Mouse (Mus musculus): ENCODE measurements around the gene Eif4a2. TPM values are rescaled to one million over a fixed set of nuclear protein-coding genes. Genes with fewer than 3 reads are reported as not detected.
A peak's percentile ranks its signal among the peaks of the same experiment; 100 is the strongest.

Eif4a2 gene
- polyA plus RNA-seq, 1 experiment from 2014 or later: 99.0 TPM

- Histone ChIP-seq H3K4me1 (replicated peaks; ENCODE audit: control insufficient read depth, insufficient read depth) (peaks cover 5% of the 10 kb centered on the region; the same call in 1 of the 2 replicates), H3K27me3 (ENCODE audit: control insufficient read depth, insufficient read depth, low read length) (no peaks in the 10 kb centered on the region), H3K27ac (replicated peaks) (0 out of 2 replicates have a peak overlapping the region, but pooled peaks have one; percentile 31), H3K4me3 (ENCODE audit: low read depth, low read length) (0 out of 2 replicates have a peak overlapping the region, but pooled peaks have one; percentile 15), H3K9ac (ENCODE audit: low read length) (peak overlapping the region; percentile 18; the same call in 1 of the 2 replicates), H3K36me3 (ENCODE audit: control insufficient read depth, insufficient read depth, low read length) (no peaks in the 10 kb centered on the region), H3K4me2 (replicated peaks; ENCODE audit: low read depth) (peak overlapping the region; percentile 46), H3K9me3 (ENCODE audit: control insufficient read depth, low read length) (no peaks in the 10 kb centered on the region)
- TF ChIP-seq EP300 (optimal IDR thresholded peaks at IDR 0.05) (no peak), CTCF (IDR thresholded peaks at IDR 0.05; ENCODE audit: low read depth) (no peak)
- 35% methylated on average over 17 of the region's 17 CpGs for WGBS
- ATAC-seq (ENCODE audit: low FRiP score, low TSS enrichment): no peak
- DNase-seq (ENCODE audit: low spot score): no peak
Observed at GRCm38 (mm10) chr16:23103038-23103745, 4.1 kb upstream of the Eif4a2 start.

- peaks cover 5% of the 10 kb centered on the region; the same call in 1 of the 2 replicates for H3K4me1 ChIP-seq (replicated peaks; ENCODE audit: control insufficient read depth, insufficient read depth)
Observed at GRCm38 (mm10) chr16:23103841-23104240, 3.4 kb upstream of the Eif4a2 start.

GRCm38 (mm10) chr16:23106121-23106520 is 1.1 kb upstream of the Eif4a2 start:
- no peak for ATAC-seq (ENCODE audit: low FRiP score, low TSS enrichment)
- Histone ChIP-seq H3K9ac (ENCODE audit: low read length) (no peak overlapping the region), H3K4me1 (replicated peaks; ENCODE audit: control insufficient read depth, insufficient read depth) (no peaks in the 10 kb centered on the region), H3K4me2 (replicated peaks; ENCODE audit: low read depth) (no peak overlapping the region), H3K27ac (replicated peaks) (no peak overlapping the region), H3K36me3 (ENCODE audit: control insufficient read depth, insufficient read depth, low read length) (no peaks in the 10 kb centered on the region), H3K9me3 (ENCODE audit: control insufficient read depth, low read length) (no peaks in the 10 kb centered on the region), H3K4me3 (ENCODE audit: low read depth, low read length) (no peak overlapping the region), H3K27me3 (ENCODE audit: control insufficient read depth, insufficient read depth, low read length) (no peaks in the 10 kb centered on the region)
- DNase-seq (ENCODE audit: low spot score): no peak
- WGBS: 74% methylated on average over 7 of the region's 7 CpGs
- no peak for TF ChIP-seq CTCF (IDR thresholded peaks at IDR 0.05; ENCODE audit: low read depth)
- TF ChIP-seq EP300 (optimal IDR thresholded peaks at IDR 0.05): no peak

More at GRCm38 (mm10) chr16:23103841-23104240, 3.4 kb upstream of the Eif4a2 start:
- no peak overlapping the region for H3K4me2 ChIP-seq (replicated peaks; ENCODE audit: low read depth)
- no peak for DNase-seq (ENCODE audit: low spot score)
- H3K9ac ChIP-seq (ENCODE audit: low read length): no peak overlapping the region
- H3K9me3 ChIP-seq (ENCODE audit: control insufficient read depth, low read length): no peaks in the 10 kb centered on the region
- H3K36me3 ChIP-seq (ENCODE audit: control insufficient read depth, insufficient read depth, low read length): no peaks in the 10 kb centered on the region
- TF ChIP-seq CTCF (IDR thresholded peaks at IDR 0.05; ENCODE audit: low read depth): no peak
- TF ChIP-seq EP300 (optimal IDR thresholded peaks at IDR 0.05): no peak
- H3K27ac ChIP-seq (replicated peaks): no peak overlapping the region
- ATAC-seq (ENCODE audit: low FRiP score, low TSS enrichment): no peak
- 73% methylated on average over 2 of the region's 2 CpGs for WGBS
- H3K27me3 ChIP-seq (ENCODE audit: control insufficient read depth, insufficient read depth, low read length): no peaks in the 10 kb centered on the region
- H3K4me3 ChIP-seq (ENCODE audit: low read depth, low read length): no peak overlapping the region

- H3K27me3 ChIP-seq (ENCODE audit: control insufficient read depth, insufficient read depth, low read length): no peaks in the 10 kb centered on the region
- no peaks in the 10 kb centered on the region for H3K4me1 ChIP-seq (replicated peaks; ENCODE audit: control insufficient read depth, insufficient read depth)
- peak overlapping the region; percentile 100 for H3K9ac ChIP-seq (ENCODE audit: low read length)
- no peaks in the 10 kb centered on the region for H3K9me3 ChIP-seq (ENCODE audit: control insufficient read depth, low read length)
- H3K27ac ChIP-seq (replicated peaks): peak overlapping the region; percentile 99
- peak overlapping the region; percentile 78 for H3K4me2 ChIP-seq (replicated peaks; ENCODE audit: low read depth)
- peak; percentile 92 for ATAC-seq (ENCODE audit: low FRiP score, low TSS enrichment)
- H3K4me3 ChIP-seq (ENCODE audit: low read depth, low read length): peak overlapping the region; percentile 100
- DNase-seq (ENCODE audit: low spot score): peak; percentile 89
- H3K36me3 ChIP-seq (ENCODE audit: control insufficient read depth, insufficient read depth, low read length): peaks cover 15% of the 10 kb centered on the region
- TF ChIP-seq EP300 (optimal IDR thresholded peaks at IDR 0.05): no peak
- 0 out of 2 replicates have a peak, but pooled peaks have one; percentile 10 for TF ChIP-seq CTCF (IDR thresholded peaks at IDR 0.05; ENCODE audit: low read depth)
- WGBS: under 1% methylated on average over 52 of the region's 52 CpGs
Observed at GRCm38 (mm10) chr16:23107946-23108759, 909 bp downstream of the Eif4a2 start.

- no peak for ATAC-seq (ENCODE audit: low FRiP score, low TSS enrichment)
- DNase-seq (ENCODE audit: low spot score): no peak
- Histone ChIP-seq H3K4me2 (replicated peaks; ENCODE audit: low read depth) (peak overlapping the region; percentile 78), H3K4me1 (replicated peaks; ENCODE audit: control insufficient read depth, insufficient read depth) (no peaks in the 10 kb centered on the region), H3K27ac (replicated peaks) (no peak overlapping the region; the same call in 1 of the 2 replicates), H3K27me3 (ENCODE audit: control insufficient read depth, insufficient read depth, low read length) (no peaks in the 10 kb centered on the region), H3K36me3 (ENCODE audit: control insufficient read depth, insufficient read depth, low read length) (peaks cover 15% of the 10 kb centered on the region), H3K4me3 (ENCODE audit: low read depth, low read length) (peak overlapping the region; percentile 100), H3K9ac (ENCODE audit: low read length) (peak overlapping the region; percentile 100), H3K9me3 (ENCODE audit: control insufficient read depth, low read length) (no peaks in the 10 kb centered on the region)
- 4% methylated on average over 5 of the region's 5 CpGs for WGBS
- TF ChIP-seq CTCF (IDR thresholded peaks at IDR 0.05; ENCODE audit: low read depth) (no peak), EP300 (optimal IDR thresholded peaks at IDR 0.05) (no peak)
Observed at GRCm38 (mm10) chr16:23108943-23109342, 1.7 kb downstream of the Eif4a2 start.

Measured in stomach, postnatal 0 days (tissue).